Mouse (Mus musculus): ENCODE data around the gene Nptn.

Gene Nptn

GRCm38 (mm10) chr9:58675371-58675770 lies 93.3 kb downstream of the Nptn start:
- in situ Hi-C loops (cut with MboI; ENCODE audit: unreplicated experiment in 2 of 2): loop anchor here in 1 of 2 experiments (25.0 kb wide), 1 partner anchor 1813 kb away; the partner anchor contains the start of genes Cspg4 and Odf3l1

- in situ Hi-C loops (cut with MboI; ENCODE audit: unreplicated experiment in 2 of 2): loop anchor here in 1 of 2 experiments (25.0 kb wide), 1 partner anchor 1819 kb away; the partner anchor contains the start of genes Cspg4 and Odf3l1
These were observed 99.4 kb downstream of the Nptn start for GRCm38 (mm10) chr9:58681411-58681810.

- in situ Hi-C loops (cut with MboI; ENCODE audit: unreplicated experiment in 2 of 2): loop anchor here in 1 of 2 experiments (25.0 kb wide), 1 partner anchor 1820 kb away; the partner anchor contains the start of genes Cspg4 and Odf3l1
These were observed 100.1 kb downstream of the Nptn start for GRCm38 (mm10) chr9:58682106-58682505.

- in situ Hi-C loops (cut with MboI; ENCODE audit: unreplicated experiment in 2 of 2): loop anchor here in 1 of 2 experiments (25.0 kb wide), 1 partner anchor 1821 kb away; the partner anchor contains the start of genes Cspg4 and Odf3l1
These were observed 101.3 kb downstream of the Nptn start for GRCm38 (mm10) chr9:58683372-58683771.

GRCm38 (mm10) chr9:58685290-58685689 lies 103.2 kb downstream of the Nptn start:
- in situ Hi-C loops (cut with MboI; ENCODE audit: unreplicated experiment in 2 of 2): loop anchor here in 1 of 2 experiments (25.0 kb wide), 1 partner anchor 1823 kb away; the partner anchor contains the start of genes Cspg4 and Odf3l1

GRCm38 (mm10) chr9:58688076-58688475 lies 106.0 kb downstream of the Nptn start:
- in situ Hi-C loops (cut with MboI; ENCODE audit: unreplicated experiment in 2 of 2): loop anchor here in 1 of 2 experiments (25.0 kb wide), 1 partner anchor 1826 kb away; the partner anchor contains the start of genes Cspg4 and Odf3l1

GRCm38 (mm10) chr9:58690701-58691100 lies 108.7 kb downstream of the Nptn start:
- in situ Hi-C loops (cut with MboI; ENCODE audit: unreplicated experiment in 2 of 2): loop anchor here in 1 of 2 experiments (25.0 kb wide), 1 partner anchor 1828 kb away; the partner anchor contains the start of genes Cspg4 and Odf3l1

GRCm38 (mm10) chr9:58691471-58691870 lies 109.4 kb downstream of the Nptn start:
- in situ Hi-C loops (cut with MboI; ENCODE audit: unreplicated experiment in 2 of 2): loop anchor here in 1 of 2 experiments (25.0 kb wide), 1 partner anchor 1829 kb away; the partner anchor contains the start of genes Cspg4 and Odf3l1

- in situ Hi-C loops (cut with MboI; ENCODE audit: unreplicated experiment in 2 of 2): loop anchor here in 1 of 2 experiments (25.0 kb wide), 1 partner anchor 1836 kb away; the partner anchor contains the start of genes Cspg4 and Odf3l1
These were observed 116.4 kb downstream of the Nptn start for GRCm38 (mm10) chr9:58698486-58698885.

- in situ Hi-C loops (cut with MboI; ENCODE audit: unreplicated experiment in 2 of 2): no loop called here
These were observed 119.7 kb downstream of the Nptn start for GRCm38 (mm10) chr9:58701751-58702150.

- in situ Hi-C loops (cut with MboI; ENCODE audit: unreplicated experiment in 2 of 2): no loop called here
These were observed 121.7 kb downstream of the Nptn start for GRCm38 (mm10) chr9:58703766-58704165.

GRCm38 (mm10) chr9:58706024-58706423 lies 124.0 kb downstream of the Nptn start:
- in situ Hi-C loops (cut with MboI; ENCODE audit: unreplicated experiment in 2 of 2): no loop called here

Data from v-Abl transformed pro-B cells (cell line).